Mouse (Mus musculus) cortical plate, adult 2 months (tissue): ENCODE measurements at regions not wholly inside any gene's neighbourhood (a gene's known extent, or its start where the extent isn't known, plus 50 kb on each side); places are given as distances from the start of the nearest gene placed in this dataset.

ENCODE experiments used
- CTCF ChIP-seq: fragments of 200-500 bp; IDR thresholded peaks from 2 replicates; pipeline ENCODE4 v1.5.1; 2011; ENCODE audit warnings: mild to moderate bottlenecking, control low read depth, low read length; ENCODE audit not compliant: insufficient read depth; ENCODE audit errors: extremely low read depth
- POLR2A ChIP-seq: fragments of 200-500 bp; IDR thresholded peaks from 2 replicates; pipeline ENCODE4 v1.6.1; 2011; ENCODE audit warnings: mild to moderate bottlenecking, low read length, control low read depth; ENCODE audit not compliant: insufficient read depth; ENCODE audit errors: extremely low read depth

- TF ChIP-seq POLR2A, result no peak
- no peak for TF ChIP-seq CTCF
These were observed 138.2 kb upstream of the C9orf72 start for GRCm38 (mm10) chr4:35364161-35364560.
